Mouse (Mus musculus) spleen, postnatal 4 days (tissue): ENCODE results near the gene Rpp14.
"Not testable (repeated sequence)": the region's sequence is repeated elsewhere in the genome, so short reads cannot be mapped to it uniquely, and the experiment has no call there.

Experiments
- DNase-seq, 2 experiments: peaks; one replicate each; pipeline ENCODE4 v3.0.0; 2022; ENCODE audit warnings: low spot score in 2 of 2

Gene Rpp14

DNA sequence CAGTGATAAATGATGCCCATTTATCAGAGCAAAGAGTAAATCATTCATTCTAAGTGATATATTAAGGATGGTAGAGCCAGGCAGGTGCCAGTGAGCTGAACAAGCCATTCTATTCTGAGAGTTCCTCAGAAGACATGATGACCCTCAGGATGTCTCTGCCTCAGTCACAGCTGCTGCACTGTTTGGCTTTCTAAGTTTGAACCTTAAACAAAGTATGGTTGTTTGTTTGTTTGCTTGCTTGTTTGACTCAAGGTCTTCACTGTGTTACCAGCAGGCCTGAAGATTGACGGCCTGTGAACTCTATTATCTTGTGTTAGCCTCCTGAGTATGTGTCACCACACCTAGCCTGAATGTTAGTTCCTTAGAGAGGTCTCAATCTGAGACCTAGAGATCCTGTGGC is 34.6 kb downstream of the Rpp14 start:
- DNase-seq = no peak

DNA sequence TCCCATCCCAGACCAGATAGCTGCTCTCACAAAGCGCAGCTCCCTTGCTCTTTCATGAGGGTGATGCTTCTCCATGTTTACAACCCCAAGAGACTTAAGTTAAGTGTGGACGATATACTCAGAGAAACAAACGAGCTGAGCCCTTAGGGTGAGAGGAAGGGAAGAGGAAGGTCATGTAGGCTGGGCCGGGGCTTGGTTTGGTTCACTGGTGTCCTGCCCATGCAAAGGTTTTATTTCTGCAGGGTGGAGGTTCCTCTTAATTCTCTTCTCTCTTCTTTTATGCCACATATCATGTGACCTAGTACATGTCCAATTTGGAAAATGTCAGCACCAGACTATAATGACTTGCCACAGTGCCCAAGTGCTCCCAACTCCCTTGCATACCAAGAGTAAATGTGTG is 35.6 kb downstream of the Rpp14 start:
- DNase-seq = no peak

DNA sequence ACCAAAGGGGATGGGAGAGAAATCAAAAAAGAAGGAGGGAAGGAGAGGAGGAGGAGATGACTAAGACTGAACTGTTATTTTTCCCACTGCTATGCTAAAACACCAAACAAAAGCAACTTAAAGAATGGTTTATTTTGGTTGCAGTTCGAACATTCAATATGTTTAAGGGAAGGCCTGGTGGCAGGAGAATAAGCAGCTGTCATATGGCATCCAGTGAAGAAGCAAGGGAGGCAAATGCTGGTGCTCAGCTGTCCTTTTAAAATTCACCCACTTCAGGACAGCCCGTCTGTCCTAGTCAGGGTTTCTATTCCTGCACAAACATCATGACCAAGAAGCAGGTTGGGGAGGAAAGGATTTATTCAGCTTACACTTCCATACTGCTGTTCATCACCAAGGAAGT is 37.2 kb downstream of the Rpp14 start:
- DNase-seq = no peak

DNA sequence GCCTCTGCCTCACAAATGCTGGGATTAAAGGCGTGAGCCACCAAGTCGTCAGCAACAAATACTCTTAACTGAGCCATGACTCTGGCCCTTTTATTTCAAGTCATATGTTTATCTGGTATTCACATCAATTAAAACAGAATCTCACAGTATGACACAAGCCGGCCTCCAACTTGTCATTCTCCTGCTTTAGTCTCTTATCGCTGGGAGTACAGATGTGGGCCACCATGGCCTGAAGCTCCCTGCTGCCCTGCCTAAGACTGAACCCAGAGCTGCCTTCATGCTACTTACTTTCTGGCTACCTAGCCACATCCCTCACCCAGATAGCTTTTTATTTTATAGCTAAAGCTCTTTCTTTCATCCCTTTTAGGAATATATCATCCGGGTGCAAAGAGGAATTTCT is 39.3 kb downstream of the Rpp14 start:
- no peak for DNase-seq

DNA sequence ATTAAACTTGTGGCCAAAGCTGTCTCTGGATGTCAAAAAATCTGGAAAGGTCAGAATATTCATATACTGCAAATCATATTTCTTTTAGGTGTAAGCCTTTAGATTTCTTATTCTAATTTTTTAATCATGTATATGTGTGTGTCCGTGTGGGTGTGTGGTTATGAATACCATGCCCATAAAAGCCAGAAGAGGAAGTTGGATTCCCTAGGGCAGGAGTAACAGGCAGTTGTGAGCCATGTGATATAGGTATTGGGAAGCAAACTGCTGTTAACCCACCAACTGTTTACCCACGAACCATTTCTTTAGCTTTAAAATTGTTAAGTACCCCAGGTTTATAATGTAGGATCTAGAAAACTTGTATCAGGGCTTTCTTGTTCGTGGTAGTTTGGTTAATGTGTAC is 39.7 kb downstream of the Rpp14 start:
- DNase-seq = no peak

DNA sequence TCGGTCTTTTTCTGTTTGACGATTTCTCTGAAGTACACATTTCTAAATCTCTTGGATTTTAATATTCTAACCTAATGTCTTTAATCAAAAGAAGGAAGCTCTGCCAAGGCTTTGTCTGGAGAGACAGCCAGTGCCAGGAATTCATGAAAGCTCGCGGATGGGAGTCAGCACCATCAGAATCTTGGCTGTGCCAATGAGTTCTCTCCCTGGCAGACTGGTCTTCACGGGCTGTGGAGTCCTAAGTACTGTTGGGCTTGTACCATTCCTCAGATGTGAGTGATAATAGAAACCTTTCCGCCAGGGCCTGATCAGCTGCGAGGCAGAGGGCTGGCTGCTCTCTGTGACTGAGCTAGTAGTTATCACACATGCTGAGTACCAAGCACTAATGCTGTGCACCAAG is 43.0 kb downstream of the Rpp14 start:
- DNase-seq = no peak

DNA sequence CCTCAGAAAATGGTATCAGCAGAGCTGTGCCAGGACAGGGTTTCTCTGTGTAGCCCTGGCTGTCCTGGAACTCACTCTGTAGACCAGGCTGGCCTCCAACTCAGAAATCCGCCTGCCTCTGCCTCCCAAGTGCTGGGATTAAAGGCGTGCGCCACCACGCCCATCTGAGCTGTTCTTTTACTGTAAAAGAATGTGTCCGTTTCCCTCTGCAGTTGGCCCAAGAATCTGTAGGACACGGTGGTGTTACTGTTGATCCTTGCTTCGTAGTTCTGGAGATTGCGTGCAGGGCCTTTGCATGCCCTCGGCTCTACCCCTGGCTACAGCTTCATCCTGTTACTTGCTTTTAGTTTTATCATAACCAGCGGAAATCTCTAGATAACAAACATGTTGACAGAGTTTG is 43.4 kb downstream of the Rpp14 start:
- not testable (repeated sequence) for DNase-seq

DNA sequence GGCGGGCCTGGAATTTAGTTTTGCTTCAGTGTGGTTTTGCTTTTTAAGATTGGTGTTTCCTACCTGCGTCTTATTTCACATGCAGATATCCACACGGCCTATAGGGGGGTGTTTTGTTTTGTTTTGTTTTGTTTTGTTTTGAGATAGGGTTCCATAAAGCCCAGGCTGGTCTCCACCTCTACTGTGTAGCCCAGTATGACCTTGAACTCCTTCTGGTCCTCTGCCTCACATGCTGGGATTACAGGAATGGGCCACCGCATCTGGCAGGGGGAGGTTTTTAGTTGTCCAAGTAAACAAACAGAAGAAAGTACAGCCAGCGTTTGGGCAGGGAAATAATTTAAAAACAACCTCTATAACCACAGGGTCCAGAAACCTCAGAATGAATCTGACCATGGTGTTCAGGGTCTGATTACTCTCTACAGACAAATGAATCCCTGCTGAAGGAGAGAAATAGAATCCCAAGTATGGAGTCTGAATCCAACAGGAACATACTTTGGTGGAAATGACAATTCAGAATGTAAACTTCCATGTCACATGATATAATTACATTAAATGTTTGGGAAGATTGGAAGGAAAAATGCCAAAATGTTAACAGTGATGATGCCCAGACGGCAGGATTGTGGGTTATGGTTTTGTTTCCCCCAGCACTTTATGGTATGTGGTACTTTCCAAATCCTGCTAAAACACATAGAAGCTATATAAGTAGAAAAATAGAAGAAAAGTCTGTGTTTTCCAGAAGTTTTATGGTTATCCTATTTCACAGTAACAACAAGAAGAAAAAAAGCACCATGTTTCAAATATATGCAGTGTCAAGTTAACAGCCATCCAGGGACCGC is 44.1 kb downstream of the Rpp14 start:
- no peak for DNase-seq

DNA sequence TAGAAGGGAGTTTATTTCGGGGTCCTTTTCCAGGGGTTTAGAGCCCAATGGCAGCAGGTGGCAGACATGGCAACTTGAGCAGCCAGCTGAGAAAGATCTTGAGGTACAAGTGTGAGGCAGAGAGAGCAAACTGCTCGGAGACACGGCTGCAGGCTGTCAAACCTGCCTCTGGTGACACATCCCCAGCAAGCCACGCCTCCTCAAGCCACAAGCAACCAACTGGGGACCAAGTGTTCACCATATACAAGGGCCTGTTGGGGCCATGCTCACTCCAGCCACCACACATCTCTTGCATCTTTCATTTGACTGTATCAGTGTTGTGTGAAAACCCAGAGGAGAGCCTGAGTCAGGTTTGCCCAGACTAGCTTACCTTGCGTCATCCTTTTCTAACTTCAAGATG is 47.8 kb downstream of the Rpp14 start:
- peak in 1 of 2 experiments; percentile 26 for DNase-seq

DNA sequence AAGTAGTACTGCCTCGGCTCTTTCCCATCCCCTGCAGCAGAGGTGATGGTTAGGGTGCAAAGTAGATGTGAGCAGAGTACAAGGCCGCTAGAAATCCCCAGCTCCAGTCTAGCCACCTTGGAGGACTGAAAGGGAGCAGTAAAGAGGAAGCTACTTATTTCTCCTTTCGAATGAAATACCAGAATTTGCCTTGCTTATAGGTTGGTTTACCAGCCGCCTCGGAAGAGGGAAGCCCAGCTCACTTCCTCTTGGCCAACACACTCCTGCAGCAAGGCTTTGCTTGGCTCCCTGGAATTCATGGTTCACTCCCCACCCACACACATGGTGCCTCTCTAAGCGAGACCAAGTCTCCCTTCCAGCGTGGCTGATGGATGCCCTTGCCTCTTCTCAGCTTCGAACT is 52.6 kb downstream of the Rpp14 start:
- no peak for DNase-seq

DNA sequence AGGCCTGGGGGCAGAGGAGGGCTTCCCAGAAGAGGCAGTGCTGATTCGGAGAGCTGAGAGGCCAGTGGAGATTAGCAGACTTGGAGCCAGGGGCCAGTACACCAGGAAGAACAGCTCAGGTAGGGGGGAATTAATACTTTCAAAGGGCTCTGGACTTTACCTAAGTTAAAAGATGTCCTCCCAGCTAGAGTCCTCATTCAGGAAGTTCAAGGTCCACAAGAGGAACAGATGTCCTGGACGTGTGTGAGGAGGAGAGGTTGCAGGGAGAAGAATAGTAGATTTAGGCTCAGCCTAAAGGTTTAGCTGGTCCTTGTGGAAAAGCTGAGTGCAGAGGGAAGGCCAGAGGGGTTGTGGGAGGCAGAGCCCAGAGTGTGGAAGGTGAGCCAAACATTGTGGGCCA is 54.1 kb downstream of the Rpp14 start:
- no peak for DNase-seq

DNA sequence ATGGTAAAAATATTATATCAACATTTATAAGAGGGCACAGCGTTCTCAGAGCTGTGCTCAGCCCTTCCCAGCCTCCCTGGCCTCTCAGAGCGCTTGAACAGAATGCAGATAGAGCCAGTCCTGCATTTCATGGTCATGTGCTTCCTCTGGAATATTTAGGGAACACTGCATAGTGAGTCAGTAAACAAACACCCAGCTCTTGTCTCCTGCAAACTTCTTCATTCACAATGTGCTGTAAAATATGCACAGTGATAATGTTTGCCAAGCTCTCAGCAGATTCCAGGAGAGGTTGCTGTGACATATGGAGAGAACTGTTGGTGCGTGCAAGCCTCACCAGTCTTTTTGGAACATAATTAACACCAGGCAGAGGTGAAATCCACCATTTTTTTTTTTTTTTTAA is 55.0 kb downstream of the Rpp14 start:
- no peak for DNase-seq

DNA sequence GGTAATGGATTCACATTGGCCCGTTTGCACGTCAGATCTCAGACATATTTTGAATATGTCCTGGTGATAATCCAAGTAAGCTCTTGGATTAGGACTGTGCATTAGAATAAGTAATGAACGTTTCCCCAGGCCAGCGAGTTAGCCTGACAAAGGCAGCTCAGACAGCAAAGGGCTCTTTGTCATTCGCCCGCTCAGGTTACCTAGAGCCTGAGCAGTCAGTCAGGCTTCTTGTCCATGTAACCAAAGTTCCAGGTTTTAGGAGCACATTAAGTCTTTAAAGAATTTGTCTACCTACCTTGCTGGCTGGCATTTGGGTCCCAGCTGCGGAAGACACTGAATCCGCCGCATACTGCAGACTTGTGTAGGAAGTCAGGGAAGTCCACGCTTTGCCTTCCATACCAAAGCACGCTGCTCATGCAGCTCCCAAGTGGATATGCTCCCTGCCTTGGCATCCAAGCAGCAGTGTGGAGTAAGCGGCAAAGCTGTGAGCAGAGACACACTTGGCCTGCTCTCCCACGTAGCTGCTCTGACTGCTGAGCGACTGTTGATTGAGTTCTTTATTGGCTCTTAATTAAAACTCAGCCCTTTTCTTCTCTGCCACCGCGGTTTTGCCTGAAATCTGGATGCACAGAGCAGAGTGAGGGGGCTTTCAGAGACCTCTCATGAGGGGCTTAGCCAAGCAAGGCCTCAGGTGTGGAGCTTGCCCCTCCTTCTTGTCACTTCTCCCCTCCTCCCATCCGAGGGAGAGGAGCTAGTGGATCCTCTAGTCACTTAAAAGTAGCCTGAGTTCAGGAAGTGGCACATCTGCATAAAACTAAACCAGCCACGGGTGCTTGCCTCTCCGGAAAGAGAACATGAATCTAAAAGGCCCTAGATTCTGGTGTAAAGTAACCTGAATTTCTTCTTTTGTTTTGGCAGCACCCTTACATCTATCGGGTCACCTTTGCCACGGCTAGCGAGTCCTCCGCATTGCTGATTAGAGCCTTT is 59.9 kb downstream of the Rpp14 start:
- DNase-seq = no peak

DNA sequence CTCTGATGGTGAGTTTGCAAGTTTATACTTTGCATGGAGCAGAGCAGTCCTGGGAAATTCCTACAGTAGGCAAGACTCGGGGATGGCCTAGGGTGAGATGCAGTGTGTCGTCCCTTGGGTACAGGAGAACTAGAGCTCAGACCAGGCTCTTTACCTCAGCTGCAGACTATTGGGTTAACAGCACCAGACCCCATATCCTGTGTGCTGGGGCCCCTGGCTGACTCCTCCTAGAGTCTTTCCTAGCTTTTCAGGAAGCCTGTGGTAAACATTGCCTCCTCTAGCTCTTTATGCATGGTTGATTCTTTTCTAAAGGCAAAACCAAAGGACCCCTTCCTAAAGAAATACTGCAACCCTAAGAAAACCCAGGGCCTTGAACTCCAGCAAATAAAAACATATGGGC is 61.0 kb downstream of the Rpp14 start:
- no peak for DNase-seq
